Mouse (Mus musculus) olfactory bulb, adult 2 months (tissue): ENCODE measurements around the gene Tmem191c. TPM values are rescaled to one million over a fixed set of nuclear protein-coding genes. Genes with fewer than 3 reads are reported as not detected.
A peak's percentile ranks its signal among the peaks of the same experiment; 100 is the strongest.
"Not testable (repeated sequence)": the region's sequence is repeated elsewhere in the genome, so short reads cannot be mapped to it uniquely, and the experiment has no call there.

Experiments
- H3K27ac ChIP-seq: fragments of 200-500 bp; 2 replicates; pipeline ENCODE4 v1.5.1; 2012; ENCODE audit warnings: low read depth, low read length; ENCODE audit not compliant: insufficient read depth
- H3K4me1 ChIP-seq: fragments of 200-500 bp; 2 replicates; pipeline ENCODE4 v1.6.1; 2012; ENCODE audit warnings: low read length; ENCODE audit not compliant: control insufficient read depth, insufficient read depth
- H3K4me3 ChIP-seq: fragments of 200-500 bp; 2 replicates; pipeline ENCODE4 v1.5.1; 2012; ENCODE audit warnings: mild to moderate bottlenecking, low read depth, low read length, moderate library complexity; ENCODE audit not compliant: insufficient read depth
- CTCF ChIP-seq: fragments of 200-500 bp; IDR thresholded peaks from 2 replicates; pipeline ENCODE4 v1.5.1; 2012; ENCODE audit warnings: low read depth, mild to moderate bottlenecking, low read length, moderate library complexity; ENCODE audit not compliant: insufficient read depth
- POLR2A ChIP-seq: fragments of 200-500 bp; IDR thresholded peaks from 2 replicates; pipeline ENCODE4 v1.6.1; 2012; ENCODE audit warnings: mild to moderate bottlenecking, low read depth, low read length, moderate library complexity; ENCODE audit not compliant: insufficient read depth
- WGBS: fragments of 180-500 bp; shearing (Covaris S2); methylation state at CpG from one replicate; pipeline ENCODE4 v1.1.7; 2018; 5-methylcytosine and 5-hydroxymethylcytosine counted together
- polyA plus RNA-seq: library from polyadenylated mRNA; stranded (reverse); fragments of >200 nt; gene quantifications from 2 replicates; pipeline ENCODE4 v1.2.4, GENCODE M21; 2012; ENCODE audit warnings: low replicate concordance; ENCODE audit not compliant: missing spikeins, insufficient read depth, insufficient read length

The Tmem191c gene
- polyA plus RNA-seq, result not detected in 2 replicates

GRCm38 (mm10) chr16:17275721-17276120 lies at the start of gene Tmem191c:
Gene Tmem191c, plus strand, starts transcription at chr16:17276077.
- peaks cover 17% of the 10 kb centered on the region for H3K4me1 ChIP-seq
- WGBS, result 62% methylated on average over 7 of the region's 7 CpGs
- H3K27ac ChIP-seq, result peak within 1 kb of the TSS; percentile 93
- no peak for TF ChIP-seq CTCF
- no peak for TF ChIP-seq POLR2A
- H3K4me3 ChIP-seq, result peak within 1 kb of the TSS; percentile 64

- TF ChIP-seq CTCF, result no peak
- no peak for TF ChIP-seq POLR2A
- Histone ChIP-seq H3K4me3 (no peak overlapping the region), H3K27ac (no peak overlapping the region), H3K4me1 (no peaks in the 10 kb centered on the region)
Observed at GRCm38 (mm10) chr16:17226496-17226895, 49.4 kb upstream of the Tmem191c start.

GRCm38 (mm10) chr16:17231523-17231922 lies 44.4 kb upstream of the Tmem191c start:
- H3K4me1 ChIP-seq, result peaks cover 14% of the 10 kb centered on the region; the same call in 1 of the 2 replicates
- H3K4me3 ChIP-seq, H3K27ac ChIP-seq: not testable (repeated sequence)
- WGBS, result 93% methylated on average over 2 of the region's 2 CpGs

GRCm38 (mm10) chr16:17232794-17233701 lies 42.8 kb upstream of the Tmem191c start, which contains the start of gene Hic2:
Gene Hic2, plus strand, starts transcription at chr16:17233572.
- WGBS, result 3% methylated on average over 59 of the region's 59 CpGs
- peak within 1 kb of the TSS; percentile 82 for H3K4me3 ChIP-seq
- TF ChIP-seq CTCF (no peak), POLR2A (peak; percentile 93)
- peak within 1 kb of the TSS; percentile 31 for H3K27ac ChIP-seq
- H3K4me1 ChIP-seq, result peaks cover 14% of the 10 kb centered on the region; the same call in 1 of the 2 replicates

DNA sequence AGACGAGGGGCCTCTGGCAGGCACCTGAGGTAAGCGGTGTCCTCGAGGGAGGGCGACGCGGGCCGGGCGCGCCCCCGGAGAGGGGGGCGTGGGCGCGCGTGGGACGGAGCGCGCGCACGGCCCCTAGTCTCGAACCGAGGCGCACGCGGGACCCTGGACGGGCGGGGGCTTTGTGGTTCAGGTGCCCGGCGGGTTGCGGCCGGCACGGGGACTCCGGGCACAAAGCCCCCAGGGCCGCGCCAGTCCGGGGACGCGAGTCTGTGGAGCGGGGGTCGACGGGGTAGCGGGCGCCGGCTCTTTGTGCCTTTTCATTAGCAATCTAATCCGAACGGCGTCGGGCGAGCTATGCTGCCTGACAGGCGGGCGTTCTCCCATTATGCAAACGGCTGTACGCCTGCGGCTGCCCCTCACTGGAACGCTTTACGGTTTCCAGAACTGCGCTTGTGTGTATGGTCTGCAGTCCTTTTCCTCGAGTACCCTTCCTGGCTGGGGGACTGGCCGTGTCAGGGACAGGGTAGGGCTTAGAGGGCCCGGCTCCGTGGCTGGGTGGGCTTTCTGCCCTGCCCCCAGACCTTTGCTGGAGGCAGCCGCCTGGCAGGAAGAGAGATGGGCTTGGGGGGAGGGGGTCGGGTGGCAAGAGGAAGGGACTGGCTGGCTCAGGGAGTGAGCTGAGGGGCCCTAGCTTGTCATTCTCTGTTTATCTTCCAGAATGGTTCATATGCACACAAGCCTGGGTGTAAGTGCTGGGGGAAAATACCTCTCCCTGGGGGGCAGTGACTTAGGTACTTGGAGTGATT lies 42.0 kb upstream of the Tmem191c start:
- under 1% methylated on average over 62 of the region's 62 CpGs for WGBS
- peak overlapping the region; percentile 82 for H3K4me3 ChIP-seq
- peaks cover 14% of the 10 kb centered on the region; the same call in 1 of the 2 replicates for H3K4me1 ChIP-seq
- peak overlapping the region; percentile 31 for H3K27ac ChIP-seq
- TF ChIP-seq POLR2A, result no peak
- no peak for TF ChIP-seq CTCF

- WGBS, result 6% methylated on average over 12 of the region's 12 CpGs
- Histone ChIP-seq H3K4me3 (peak overlapping the region; percentile 82), H3K4me1 (peaks cover 14% of the 10 kb centered on the region; the same call in 1 of the 2 replicates), H3K27ac (no peak overlapping the region)
- no peak for TF ChIP-seq POLR2A
- no peak for TF ChIP-seq CTCF
Observed at GRCm38 (mm10) chr16:17234499-17234895, 41.4 kb upstream of the Tmem191c start.

GRCm38 (mm10) chr16:17234916-17235665 lies 40.8 kb upstream of the Tmem191c start:
- TF ChIP-seq CTCF (no peak), POLR2A (no peak)
- Histone ChIP-seq H3K4me3 (peak overlapping the region; percentile 82), H3K27ac (peak overlapping the region; percentile 45), H3K4me1 (peaks cover 14% of the 10 kb centered on the region; the same call in 1 of the 2 replicates)
- 11% methylated on average over 9 of the region's 9 CpGs for WGBS

GRCm38 (mm10) chr16:17237634-17238033 lies 38.2 kb upstream of the Tmem191c start:
- H3K4me1 ChIP-seq, result peaks cover 14% of the 10 kb centered on the region; the same call in 1 of the 2 replicates
- TF ChIP-seq CTCF (no peak), POLR2A (no peak)

More at GRCm38 (mm10) chr16:17237634-17238033, 38.2 kb upstream of the Tmem191c start:
- Histone ChIP-seq H3K4me3 (no peak overlapping the region), H3K27ac (no peak overlapping the region)
- WGBS, result 78% methylated on average over 3 of the region's 3 CpGs
